Mouse (Mus musculus): ENCODE measurements around the gene Fbln2. TPM values are rescaled to one million over a fixed set of nuclear protein-coding genes. Genes with fewer than 3 reads are reported as not detected.
A peak's percentile ranks its signal among the peaks of the same experiment; 100 is the strongest.
"Not testable (repeated sequence)": the region's sequence is repeated elsewhere in the genome, so short reads cannot be mapped to it uniquely, and the experiment has no call there.

Fbln2 gene
- under 1 TPM in 1 of 2 experiments, not detected in 1; 0.48 TPM for polyA plus RNA-seq (2017; shearing (Covaris generic))

DNA sequence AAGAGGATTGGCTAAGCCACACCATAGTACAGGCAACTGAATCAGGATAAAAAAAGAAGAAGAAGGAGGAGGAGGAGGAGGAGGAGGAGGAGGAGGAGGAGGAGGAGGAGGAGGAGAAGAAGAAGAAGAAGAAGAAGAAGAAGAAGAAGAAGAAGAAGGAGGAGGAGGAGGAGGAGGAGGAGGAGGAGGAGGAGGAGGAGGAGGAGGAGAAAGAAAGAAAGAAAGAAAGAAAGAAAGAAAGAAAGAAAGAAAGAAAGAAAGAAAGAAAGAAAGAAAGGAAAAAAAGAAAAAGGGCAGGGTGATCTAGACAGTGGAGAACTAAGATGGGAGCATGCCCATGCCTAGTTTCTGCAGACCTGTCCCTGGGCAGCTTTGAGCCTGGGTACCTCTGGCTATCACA is at the start of gene Fbln2:
TSS of gene Fbln2 (plus strand) at position 301 of the 400 bp plus-strand sequence.
- ATAC-seq = not testable (repeated sequence)

DNA sequence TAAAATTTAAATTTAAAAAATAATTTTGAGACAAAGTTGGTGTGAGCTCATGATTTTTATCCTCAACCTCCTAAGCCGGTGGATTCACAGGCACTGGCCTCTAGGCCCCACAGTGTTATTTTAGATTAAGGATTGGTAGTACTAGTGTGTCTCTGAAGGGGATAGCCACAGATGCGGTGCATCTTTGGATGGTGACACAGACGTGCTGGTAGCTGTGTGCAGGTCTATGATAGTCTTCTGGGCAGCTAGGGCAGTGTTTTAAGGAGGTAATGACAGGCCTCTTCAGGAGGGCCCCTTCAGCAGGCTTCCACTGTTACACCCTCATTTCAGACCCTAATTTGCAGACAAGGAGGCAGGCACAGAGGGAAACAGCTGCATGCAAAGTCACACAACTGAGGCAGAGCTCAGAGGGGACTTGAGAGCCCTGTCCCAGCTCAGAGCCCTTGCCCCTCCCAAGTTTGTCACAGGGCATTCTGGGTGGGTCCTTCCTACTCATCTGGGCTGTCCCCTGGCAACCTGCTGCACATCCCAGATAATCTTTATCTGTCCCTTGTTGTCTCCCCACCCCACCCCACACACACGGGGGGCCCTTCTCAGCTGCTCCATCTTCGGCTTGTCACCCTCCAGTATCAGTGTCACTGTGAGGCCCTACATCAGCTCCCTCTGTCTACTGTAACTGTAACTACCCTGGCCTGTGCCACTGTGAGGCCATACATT is 48.9 kb upstream of the Fbln2 start:
- ATAC-seq = no peak

DNA sequence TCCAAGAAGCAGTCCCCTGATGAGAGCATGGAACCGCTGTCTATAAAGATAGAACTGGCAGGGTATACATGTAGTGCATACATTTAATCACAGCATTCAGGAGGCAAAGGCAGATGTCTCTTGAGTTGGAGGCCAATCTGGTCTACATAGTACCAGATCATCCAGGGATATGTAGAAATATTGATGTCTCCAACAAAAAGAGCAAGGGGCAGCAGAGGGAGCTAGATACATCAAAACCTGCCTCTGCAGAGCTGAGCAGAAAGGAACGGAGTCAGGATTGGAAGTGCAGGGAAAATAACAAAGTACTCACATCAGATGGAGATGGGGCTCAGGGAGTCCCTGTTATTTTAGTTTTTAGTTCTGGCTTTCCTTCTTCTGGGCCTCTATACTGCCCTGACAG is 47.7 kb upstream of the Fbln2 start:
- no peak for ATAC-seq

DNA sequence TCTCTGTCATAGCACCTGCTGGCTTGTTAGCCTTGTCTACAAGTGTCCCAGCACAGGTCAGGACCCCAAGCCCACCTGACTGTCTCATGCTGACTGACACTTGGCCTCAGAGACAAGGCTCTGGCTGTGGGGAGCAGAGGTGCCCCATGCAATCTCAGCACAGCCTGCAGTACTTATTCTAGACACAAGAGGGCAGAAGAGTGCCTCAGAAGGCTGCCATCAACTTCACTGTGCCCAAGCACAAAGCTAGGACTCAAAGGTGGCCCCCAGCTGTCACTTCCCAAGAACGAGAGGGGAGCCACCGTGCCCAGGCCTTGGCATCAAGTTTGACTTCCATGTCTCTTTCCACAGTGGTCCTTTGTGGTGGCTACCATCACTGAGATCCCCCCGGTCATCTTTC is 47.0 kb upstream of the Fbln2 start:
- no peak for ATAC-seq

DNA sequence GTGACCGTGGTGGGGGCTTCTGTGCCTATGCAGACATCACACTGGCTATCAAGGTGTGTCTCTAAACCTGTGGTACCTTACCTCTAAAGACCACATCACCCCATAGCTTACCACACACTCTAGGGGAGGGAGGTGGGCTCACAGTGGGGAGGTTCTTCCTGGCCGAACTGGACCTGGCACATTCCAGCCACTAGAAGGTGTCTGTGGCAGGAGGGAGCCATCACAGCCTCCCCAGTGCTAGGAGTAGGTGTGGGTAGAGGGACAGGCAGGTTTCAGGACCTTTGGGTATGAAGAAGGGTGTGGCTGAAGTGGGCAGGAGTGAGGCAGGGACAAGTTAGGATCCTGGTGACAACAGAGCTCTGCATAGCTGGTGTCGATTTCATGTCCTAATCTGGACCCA is 44.4 kb upstream of the Fbln2 start:
- ATAC-seq = no peak

DNA sequence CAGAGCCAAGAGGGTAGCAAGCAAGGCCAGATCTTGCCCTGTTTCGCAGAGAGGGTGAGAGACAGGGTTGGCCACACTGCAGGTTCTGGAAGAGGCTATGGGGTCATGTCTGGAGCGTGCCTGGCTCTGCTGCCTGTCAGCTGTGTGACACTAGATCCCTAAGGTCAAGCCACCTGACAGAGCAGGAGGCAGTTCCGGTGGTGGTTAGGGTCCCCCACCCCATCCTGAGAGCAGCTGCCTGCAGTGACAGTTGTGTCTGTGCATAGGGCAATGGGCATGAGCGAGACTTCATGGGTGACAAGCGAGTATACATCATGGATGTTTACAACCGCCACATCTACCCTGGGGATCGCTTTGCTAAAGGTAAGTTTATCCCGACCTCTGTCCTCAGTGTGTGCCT is 43.1 kb upstream of the Fbln2 start:
- ATAC-seq = no peak

DNA sequence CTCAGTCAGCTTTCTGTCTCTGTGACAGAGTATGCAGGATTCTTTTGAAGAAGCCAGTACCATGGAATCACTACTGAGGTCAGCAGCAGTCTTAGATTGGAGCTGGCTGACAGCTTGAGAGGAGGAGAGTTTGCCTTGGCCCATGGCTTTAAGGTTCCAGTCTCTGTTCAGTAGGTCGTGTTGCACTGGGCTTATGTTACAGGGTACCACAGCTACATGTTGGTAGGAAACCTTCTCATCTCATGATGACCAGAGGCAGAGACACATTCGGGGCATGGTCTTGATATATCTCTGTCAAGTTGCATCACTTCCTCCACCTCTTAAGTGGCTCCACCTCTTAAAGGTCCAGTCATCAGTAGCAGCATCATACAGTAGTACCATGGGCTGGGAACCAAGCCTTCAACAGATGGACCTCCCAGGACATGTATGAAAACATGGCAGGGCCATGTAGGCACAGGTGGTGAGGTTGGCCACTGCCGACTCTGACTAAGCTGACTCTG is 40.8 kb upstream of the Fbln2 start:
- no peak for ATAC-seq

DNA sequence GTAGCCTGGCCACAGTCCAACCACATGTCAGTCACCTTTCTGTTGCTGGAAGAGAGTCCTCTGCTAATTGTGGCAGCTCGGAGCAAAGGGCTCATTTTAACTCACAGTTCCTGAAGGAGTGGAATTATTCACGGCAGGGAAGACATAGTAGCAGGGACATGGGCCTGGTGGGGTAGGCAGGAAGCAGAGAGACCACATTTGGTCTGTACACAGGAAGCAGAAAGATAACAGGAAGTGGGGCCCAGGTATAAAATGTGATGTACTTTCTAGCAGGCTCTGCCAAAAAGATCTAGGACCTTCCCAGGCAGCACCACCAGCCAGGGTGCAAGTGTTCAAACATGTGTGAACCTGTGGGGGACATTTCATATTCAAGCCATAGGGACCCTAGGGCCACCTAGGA is 39.9 kb upstream of the Fbln2 start:
- peak; percentile 68 for ATAC-seq

DNA sequence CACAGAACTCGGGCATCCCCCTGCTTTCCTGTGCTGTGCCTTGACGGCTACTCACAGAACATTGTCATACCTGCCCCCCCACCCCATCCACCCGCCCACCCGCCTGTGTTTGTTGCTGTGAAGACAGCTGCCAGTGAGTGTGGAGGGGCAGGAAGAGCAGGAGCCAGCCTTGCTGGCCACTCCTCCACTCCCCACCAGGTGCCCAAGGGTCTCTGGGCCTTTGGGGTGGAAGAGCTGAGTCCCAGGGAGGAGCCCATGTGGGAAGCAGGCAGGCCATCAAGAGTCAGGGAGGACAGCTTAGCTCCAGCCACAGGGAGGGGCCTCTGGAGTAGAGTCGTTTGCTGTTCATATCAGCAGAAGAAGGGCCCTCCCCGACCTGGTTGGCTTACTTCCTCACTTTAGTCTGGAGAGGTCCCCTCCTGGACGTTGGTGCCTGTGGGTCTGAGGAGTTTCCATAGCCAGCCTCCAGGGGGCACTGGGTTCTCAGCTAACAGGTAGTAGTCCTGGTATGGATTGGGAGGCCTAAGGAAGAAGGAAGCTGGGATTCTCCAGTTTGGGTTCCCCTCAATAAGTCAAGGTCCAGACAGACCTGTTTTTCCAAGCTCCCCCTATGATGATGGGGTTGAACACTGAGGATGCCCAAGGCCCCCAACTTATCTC is 38.9 kb upstream of the Fbln2 start:
- ATAC-seq = no peak

DNA sequence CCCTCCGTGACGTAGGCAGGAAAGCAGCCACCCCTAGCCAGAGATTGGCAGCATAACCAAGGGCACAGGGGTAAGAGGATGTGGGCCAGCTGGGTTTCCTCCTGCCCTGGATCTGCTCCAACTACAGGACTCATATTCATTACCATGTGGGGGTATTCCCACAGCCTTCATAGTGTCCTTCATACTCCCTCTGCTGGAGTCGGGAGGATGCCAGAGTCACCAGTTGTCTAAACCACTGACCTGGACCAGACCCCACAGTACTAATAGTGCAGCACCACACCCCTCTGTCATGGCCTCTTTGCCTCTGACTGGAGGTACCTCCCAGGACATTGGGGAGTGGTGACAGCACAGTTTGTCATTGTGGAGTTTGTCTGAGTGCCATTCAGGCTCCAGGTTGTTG is 38.0 kb upstream of the Fbln2 start:
- peak; percentile 36 for ATAC-seq

DNA sequence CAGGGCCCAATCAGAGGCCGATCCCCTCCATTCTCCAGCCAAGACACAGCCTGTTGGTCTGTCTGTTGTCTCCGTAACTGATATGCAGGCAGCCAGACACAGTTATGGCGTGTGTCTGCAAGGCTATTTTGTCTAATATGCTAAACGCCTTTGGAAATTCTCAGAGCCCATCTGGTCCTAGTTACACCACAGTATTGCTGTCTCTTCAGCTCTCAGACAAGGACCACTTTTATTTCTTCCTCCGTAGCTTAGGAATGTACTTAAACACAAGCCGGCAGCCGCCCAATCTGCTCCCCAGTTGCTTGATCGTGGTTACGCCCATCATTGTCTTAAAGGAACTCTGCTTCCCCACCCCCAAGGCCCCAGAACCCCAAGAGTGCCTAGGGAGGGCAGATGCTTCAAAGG is 31.5 kb upstream of the Fbln2 start:
- ATAC-seq = no peak

DNA sequence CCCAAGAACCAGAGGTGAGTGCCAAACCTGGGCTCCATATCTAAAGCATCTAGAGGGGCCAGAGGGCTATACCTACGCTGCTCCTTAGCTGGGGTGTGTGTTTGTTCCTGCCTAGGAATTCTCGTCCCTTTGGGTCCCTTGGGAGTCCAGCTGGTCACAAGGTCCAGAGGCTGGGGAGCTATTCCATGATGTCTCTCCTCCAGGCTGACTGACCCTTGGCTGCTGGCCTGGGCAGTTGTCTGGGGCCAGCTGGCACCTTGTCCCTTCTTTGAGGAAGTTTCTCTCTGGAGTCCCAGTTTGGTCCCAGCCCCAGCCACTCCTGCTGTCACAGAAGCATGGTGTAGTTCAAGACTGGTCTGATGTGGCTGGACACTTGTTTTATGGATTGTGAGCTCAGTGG is 30.9 kb upstream of the Fbln2 start:
- ATAC-seq = no peak

DNA sequence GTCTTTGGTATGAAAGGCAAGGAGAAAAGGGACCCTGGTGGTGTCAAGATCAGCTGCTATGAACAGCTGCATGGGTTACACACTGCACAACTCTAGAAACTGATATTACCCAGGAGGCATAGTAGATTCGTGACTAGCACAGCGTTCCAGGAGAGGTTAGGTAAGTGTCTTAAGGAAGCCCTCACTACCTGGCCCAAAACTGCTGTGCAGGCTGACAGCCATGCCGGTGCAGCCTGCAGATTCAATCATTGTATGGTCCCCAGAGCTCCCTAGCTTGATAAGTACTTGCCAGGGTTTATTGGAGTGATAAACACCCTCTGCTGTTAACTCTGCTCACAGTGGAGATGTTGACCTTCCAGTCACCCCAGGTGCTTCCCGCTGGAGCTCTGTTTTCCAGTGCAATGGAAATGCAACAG is 30.2 kb upstream of the Fbln2 start:
- no peak for ATAC-seq

DNA sequence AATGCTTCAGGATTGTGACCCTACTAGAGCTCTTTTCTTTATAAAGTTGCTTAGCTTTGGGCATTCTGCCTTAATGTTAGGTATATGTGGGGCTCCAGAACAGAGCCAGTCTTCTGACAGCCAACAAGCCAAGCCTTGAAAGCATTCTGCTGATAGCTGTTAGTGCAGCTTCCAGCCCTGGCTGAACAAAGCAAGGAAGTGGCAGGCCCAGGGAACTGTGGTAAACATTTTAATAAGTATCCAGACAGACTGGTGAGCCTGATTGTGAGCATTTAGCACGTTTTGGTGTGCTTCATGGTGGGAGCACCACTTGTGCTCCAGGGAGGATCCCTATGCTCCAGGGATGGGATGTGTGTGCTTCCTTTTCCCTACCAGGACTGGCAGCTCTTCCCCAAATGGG is 29.2 kb upstream of the Fbln2 start:
- ATAC-seq = no peak

DNA sequence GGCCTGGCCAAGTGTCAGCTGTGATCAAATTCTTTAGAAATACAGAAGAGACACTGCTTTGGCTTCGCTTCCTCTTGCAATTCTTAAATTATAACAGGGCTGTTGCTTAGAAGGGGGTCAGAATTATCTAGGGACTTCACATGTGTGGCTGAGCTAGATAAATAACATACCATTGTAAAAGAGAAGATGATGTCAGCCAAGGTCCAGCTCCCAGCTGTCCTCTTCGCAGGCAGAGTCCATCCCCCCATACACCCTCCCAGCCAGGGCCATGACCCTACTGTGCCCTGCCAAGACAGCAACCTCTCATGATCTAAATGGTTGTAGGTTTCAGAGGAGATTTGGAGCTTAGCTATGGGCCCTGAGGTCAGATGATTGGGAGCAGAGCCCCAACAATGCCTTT is 28.3 kb upstream of the Fbln2 start:
- no peak for ATAC-seq

DNA sequence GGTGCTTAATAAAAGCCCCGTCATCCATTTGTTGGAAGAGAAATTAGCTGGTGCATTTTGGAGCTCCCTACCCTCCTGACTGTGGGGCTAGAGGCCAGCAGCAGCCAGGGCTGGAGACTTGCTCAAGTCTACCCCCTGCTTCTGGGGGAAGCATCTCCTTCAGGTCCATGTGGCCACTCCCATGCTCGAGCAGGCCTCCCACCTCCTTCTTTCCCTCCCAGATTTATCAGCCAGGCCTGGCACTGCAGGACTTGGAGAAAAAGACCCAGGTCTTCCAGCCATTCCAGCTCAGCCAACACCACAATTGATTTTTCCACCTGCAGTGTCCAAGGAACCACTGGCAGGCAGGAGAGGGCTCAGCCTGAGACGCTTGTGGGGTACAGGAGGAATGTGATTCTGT is 27.5 kb upstream of the Fbln2 start:
- no peak for ATAC-seq

DNA sequence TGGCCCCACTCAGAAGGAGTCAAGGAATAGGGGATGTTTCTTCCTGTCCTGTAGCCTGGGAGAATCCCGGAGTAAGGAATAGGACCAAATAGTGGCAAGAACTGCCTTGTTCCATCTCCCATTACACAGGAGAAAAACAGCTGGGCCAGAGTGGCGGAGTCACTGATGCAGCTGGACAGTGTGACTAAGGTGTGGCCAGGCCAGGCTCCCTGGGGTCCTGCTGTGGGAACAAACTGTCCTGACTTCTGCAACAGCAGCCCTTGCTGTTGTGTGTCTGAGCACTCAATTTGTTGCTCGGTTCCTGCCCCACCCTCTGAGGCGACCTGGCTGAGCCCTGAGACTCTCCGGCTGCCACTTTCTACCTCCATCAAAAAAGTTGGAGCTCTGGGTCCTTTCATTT is 26.8 kb upstream of the Fbln2 start:
- no peak for ATAC-seq

DNA sequence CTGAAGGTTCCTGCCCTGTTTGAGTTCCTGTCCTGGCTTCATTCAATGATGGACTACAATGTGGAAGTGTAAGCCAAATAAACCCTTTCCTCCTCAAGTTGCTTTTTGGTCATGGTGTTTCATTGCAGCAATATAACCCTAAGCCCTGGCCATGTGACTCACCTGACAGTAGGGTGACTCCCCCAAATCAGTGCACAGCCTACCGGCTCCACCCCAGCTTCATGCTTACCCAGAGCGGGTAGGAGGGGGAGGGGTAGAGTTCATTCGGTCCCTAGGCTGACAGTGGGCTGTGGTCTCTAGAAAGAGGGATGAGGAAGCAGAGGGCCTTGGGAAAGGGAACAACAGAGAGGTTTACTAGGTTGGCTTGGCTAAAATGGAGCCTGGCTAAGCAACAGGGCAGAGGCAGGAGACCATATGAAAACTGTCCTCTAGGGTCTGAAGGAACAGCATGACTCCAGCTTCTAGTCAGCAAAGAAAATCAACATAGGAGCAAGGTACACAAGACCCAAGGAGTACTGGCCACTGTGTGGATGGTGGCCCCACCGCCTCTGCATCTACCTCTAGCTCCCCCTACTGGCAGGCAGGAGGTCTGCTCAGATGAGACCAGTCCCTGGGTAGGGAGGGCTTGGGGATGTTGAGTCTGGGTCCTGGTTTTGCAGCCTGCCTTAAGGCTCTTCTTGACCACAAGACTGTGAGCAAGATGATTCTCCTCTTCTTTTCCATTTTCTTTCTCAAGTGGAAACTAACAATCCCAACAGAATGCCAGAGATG is 25.9 kb upstream of the Fbln2 start:
- ATAC-seq = no peak

DNA sequence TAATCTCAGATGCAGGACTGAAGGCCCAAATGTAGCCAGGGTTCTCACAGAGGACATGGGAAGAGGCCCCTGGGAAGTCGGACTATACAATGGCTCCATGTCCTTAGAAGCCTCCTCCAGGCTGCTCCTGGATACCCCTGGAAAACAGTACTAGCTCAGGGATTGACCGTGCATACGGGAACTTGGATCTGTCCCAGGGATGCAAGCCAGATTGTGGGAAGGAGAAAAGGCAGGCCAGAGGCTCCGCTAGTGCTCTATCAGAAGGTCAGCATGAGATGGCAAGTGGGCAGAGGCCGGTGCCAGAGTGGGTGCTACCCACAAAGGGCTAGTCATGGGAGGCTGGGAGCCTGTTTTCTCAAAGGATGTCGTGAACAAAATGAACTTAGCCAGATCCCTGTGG is 25.3 kb upstream of the Fbln2 start:
- no peak for ATAC-seq

DNA sequence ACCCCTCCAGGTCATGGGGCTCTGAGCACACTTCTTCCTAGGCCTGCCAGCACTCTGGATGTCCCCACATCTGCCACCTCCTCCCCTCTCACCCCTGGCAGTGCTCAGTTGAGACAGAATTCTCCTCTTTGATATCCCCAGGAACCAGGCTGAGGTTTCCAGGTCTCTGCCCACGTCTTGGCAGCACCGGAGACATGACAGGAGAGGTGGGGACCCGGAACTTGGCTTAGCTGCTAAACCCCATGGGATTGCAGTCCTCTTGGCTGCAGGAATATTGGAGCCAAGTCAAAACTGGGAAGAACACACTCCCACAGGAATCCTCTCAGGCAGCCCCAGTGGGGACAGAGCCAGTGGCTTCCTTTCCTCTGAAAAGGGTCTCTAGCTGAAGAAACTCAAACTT is 24.4 kb upstream of the Fbln2 start:
- no peak for ATAC-seq

DNA sequence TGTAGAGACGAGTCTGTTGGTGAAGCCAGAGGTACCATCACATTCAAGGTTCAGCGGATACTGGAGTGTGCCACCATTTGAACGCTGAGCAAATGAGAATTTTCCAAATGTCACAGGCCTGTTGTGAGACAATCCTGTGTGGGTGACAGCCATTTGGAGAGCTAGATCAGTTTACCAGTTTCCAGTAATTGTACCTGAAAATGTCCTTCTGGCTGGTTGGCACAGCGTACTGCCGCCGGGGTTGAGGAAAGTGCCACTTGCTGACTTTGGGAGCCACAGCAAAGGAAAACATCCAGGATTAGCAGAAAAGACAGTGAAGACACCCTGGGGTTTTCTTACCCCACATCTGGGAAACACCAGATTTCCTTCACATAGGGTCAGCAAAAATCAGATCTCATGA is 22.3 kb upstream of the Fbln2 start:
- no peak for ATAC-seq

DNA sequence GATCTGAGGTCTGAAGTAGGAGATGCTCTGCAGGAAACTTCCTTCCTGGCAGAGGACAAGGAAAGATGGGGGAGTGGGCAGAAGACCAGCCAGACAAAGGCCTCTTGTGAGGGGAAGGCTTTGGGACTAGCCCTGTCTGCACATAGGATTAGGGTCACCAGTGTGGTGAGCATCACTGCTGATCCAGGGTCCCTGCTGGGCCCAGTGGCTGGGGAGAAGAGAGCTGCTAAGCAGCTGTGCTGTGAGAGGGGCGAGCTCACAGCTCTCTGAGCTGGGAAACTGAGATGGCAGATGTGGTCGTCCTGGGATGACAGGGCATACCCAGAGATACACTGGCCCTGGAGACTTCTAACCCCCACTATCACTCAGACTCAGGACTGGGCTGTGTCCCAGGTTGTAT is 20.8 kb upstream of the Fbln2 start:
- ATAC-seq = no peak

DNA sequence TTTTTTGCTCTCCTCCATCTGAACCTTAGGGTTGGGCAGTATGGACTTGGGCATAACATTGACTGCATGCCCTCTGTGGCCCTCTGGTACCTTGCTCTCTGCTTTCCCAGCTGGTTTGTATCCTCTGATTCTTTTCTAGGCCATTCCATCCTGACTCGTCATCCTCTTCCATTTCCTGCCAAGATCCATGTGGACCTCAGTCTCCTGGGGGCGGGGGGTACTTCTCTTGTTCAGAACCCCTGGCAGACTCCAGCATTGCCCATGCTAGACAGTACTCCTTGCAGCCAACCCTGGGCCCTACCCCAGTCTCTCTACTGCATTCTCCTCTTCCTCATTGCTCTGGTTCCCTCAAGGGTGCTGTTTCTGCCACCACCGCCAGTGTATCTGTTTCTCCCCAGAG is 19.8 kb upstream of the Fbln2 start:
- no peak for ATAC-seq
